Mouse (Mus musculus) cerebellum, postnatal 36 days (tissue): Measurements from ENCODE around the gene Hyou1.
"Not testable (repeated sequence)": the region's sequence is repeated elsewhere in the genome, so short reads cannot be mapped to it uniquely, and the experiment has no call there.

Experiments
- DNase-seq, 2 experiments: peaks; one replicate each; pipeline ENCODE4 v3.0.0; 2021 to 2022; ENCODE audit warnings: mixed read lengths in 2 of 2

The Hyou1 gene

GRCm38 (mm10) chr9:44352337-44352736 lies 27.0 kb upstream of the Hyou1 start:
- DNase-seq: no peak

DNA sequence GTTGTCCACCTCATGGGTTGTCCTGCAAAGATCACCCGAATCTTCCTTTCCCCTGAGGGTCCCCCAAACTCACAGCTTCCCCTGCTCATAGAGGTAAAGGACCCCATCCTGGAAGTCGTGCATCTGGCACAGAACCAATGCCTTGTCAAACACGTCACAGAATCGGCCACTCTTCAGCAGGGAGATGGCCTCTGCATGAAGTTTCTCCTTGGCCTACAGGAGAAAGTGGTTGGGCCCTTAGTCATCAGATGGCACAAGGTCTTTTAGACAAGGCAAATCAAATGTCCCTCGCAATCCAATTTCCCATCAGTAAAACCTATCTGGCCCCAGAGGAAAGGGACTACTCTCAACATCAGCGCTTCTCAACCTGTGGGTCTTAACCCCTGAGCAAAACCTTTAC lies 26.1 kb upstream of the Hyou1 start:
- DNase-seq: no peak

GRCm38 (mm10) chr9:44357207-44357606 lies 22.1 kb upstream of the Hyou1 start:
- no peak for DNase-seq

- peak; percentile 94 to 95 for DNase-seq
Observed at GRCm38 (mm10) chr9:44361190-44361917, 17.9 kb upstream of the Hyou1 start, which contains the start of gene Vps11. Gene Vps11, minus strand, starts transcription at chr9:44361670.

DNA sequence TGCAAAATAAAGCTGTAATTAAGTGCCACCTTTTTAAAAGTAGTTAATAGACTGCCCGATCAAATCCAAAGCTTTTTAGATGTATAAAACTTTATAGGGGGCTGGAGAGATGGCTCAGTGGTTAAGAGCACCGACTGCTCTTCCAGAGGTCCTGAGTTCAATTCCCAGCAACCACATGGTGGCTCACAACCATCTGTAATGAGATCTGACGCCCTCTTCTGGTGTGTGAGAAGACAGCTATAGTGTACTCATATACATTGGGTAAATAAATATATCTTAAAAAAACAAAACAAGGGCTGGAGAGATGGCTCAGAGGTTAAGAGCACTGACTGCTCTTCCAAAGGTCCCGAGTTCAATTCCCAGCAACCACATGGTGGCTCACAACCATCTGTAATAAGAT lies 17.4 kb upstream of the Hyou1 start:
- DNase-seq: not testable (repeated sequence)

- peak in 1 of 2 experiments; percentile 18 for DNase-seq
Observed at GRCm38 (mm10) chr9:44364480-44364879, 14.8 kb upstream of the Hyou1 start.

- DNase-seq: no peak
Observed at GRCm38 (mm10) chr9:44373386-44373785, 5.9 kb upstream of the Hyou1 start.

DNA sequence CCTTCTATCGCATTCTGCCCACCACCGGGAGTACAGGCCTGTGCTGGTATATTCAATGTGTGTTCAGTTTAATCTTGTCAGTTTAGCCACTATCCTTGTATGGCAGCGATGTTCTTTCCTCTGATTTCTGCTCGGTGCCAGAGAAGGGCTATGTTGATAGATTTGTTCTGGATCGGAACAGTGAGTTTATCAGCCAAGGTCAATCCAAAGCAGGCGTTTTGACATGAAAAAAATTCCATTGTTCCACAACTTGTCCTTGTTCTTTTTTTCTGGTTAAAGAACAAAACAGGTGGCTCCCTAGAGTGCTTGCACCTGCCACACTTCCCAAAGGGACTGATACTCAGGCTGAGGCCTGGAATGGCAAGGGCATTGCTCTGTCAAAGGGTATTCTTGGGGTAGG lies 3.1 kb upstream of the Hyou1 start:
- DNase-seq: no peak

DNA sequence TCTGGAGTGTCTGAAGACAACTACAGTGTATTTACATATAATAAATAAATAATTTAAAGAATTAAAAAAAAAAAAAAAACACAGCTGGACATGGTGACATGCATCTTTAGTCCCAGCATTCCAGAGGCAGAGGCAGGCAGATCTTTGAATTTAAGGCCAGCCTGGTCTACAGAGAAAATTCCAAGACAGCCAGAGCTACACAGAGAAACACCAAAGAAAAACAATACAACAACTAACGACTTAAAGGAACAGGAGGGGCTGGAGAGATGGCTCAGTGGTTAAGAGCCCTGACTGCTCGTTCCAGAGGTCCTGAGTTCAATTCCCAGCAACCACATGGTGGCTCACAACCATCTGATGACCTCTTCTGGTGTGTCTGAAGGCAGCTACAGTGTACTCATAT lies 2.0 kb upstream of the Hyou1 start:
- not testable (repeated sequence) for DNase-seq

DNA sequence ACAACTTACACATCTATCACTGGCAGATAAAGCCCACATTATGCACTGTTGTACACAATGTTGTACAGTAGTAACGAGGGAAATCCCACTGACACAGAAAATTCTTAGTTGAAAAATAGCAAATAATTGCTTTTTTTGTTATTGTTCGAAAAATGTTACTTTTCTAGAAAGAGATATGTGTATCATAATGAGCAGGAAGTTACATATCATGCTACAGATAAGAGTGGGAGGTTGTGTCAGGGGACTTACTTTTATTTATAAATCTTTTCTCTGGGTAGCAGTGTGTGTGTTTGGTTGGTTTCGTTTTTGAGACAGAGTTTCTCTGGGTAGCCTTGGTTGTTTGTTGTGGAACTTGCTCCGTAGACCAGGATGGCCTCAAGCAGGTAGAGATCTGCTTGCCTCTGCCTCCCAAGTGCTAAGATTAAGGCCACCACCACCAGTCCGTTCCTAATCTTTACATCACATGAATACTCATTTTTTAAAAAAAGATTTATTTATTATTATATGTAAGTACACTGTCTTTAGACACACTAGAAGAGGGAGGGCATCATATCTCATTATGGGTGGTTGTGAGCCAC lies 1.0 kb upstream of the Hyou1 start:
- DNase-seq: no peak

GRCm38 (mm10) chr9:44379862-44380261 lies 572 bp downstream of the Hyou1 start:
- peak in 1 of 2 experiments; percentile 25 for DNase-seq

DNA sequence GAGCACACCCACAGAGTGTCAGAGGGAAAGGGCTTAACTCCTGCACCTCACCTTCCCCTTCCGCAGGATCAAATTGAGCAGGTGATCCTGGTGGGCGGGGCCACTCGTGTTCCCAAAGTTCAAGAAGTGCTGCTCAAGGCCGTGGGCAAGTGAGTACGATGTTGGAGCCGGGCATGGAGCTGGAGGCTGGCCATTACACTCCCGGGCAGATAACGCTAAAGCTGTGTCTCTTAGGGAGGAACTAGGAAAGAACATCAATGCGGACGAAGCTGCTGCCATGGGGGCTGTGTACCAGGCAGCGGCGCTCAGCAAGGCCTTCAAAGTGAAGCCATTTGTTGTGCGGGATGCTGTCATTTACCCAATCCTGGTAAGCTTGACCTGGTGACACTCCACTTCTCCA lies 5.3 kb downstream of the Hyou1 start:
- DNase-seq: no peak

DNA sequence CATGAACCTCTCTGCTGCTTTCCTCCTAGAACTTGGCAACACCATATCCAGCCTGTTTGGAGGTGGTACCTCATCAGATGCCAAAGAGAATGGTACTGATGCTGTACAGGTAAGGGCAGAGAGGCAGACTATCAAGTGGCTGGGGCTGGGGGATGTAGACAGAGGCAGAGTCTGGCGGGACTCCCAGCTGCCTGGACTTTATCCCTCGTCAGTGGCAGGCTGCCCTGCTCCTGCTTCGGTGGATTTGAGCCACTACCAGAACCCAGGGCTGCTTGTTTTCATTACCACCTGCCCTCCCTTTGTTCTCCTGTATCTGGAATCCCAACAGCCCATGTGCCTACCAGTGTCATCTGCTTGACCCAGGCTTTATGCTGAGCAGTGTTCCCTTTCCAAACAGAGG lies 7.9 kb downstream of the Hyou1 start:
- no peak for DNase-seq

- DNase-seq: peak; percentile 76
Observed at GRCm38 (mm10) chr9:44389273-44389672, 10.0 kb downstream of the Hyou1 start.

DNA sequence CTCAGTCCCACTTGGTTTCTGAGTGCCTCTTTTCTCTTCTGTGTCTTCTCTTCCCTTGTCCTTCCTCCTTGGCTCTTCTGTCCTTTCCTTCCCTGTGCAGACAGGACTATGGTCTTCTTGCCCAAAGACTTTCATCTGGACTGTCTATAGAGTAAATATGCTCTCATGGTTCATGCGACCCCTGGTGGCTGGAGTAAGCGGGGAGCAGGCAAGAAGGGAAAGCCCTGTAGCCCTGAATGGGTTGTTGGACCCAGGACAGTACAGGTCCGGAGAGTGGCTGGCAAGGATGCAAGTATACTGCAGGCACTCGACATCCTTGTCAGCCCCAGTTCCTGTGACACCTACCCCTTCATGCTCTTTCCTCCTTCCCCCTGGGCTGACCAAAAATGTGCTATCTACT lies 12.2 kb downstream of the Hyou1 start:
- DNase-seq: peak; percentile 76 to 78

GRCm38 (mm10) chr9:44396684-44397411 lies 17.6 kb downstream of the Hyou1 start, which contains the start of gene Slc37a4:
Gene Slc37a4, plus strand, starts transcription at chr9:44396852.
- peak; percentile 94 to 96 for DNase-seq

DNA sequence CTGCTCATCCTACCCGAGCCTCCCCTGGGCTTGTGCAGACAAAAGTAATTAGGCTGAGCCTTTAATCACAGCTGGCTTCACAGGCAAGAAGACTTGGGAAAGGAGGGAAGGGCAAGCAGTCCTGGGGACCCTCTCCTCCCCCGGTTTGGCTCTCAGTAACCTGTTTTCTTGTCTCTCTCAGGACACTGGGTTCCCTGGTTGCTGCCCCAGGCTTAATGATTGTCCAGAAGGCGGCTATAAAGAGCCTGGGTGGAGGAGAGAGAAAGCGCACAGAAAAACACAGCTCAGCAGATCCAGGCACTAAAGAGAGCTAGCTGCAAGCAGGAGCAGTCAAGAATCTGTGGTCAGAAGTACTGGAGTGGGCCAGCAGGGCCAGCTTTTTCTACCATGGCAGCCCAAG lies 18.8 kb downstream of the Hyou1 start:
- no peak for DNase-seq

GRCm38 (mm10) chr9:44398551-44398950 lies 19.3 kb downstream of the Hyou1 start:
- DNase-seq: no peak

DNA sequence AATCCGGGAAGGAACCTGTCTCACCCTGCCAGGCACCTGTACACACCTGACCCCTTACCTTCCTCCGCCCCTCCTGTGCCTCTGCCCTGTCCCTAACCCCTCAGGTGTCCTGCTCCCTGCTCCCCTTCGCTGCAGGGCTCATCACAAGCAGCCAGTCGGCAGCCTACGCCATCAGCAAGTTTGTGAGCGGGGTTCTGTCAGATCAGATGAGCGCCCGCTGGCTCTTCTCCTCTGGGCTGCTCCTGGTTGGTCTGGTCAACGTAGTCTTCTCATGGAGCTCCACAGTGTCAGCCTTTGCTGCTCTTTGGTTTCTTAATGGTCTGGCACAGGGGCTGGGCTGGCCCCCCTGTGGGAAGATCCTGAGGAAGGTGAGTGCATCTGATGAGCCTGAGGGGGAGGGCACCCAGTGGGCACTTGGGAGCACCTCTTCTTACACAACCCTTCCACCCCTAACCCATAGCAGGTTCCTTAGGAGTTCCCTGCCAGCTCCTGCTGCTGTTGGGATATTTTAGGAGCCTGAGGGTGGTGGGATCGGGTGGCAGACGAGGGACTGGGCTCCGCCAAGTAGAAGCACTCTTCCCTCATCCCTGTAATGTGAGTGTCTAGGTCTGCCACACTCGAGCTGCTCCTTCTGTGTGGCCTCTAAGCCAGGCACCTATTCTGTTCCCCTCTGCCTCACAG lies 20.0 kb downstream of the Hyou1 start:
- no peak for DNase-seq

DNA sequence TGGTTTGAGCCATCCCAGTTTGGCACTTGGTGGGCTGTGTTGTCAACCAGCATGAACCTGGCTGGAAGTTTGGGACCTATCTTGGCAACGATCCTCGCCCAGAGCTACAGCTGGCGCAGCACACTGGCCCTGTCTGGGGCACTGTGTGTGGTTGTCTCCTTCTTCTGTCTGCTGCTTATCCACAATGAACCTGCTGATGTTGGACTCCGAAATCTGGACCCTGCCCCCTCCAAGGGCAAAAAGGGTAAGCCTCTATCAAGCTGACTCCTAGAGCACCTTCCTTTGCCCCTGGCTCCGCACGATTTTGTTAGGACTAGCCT lies 20.5 kb downstream of the Hyou1 start:
- DNase-seq: no peak

DNA sequence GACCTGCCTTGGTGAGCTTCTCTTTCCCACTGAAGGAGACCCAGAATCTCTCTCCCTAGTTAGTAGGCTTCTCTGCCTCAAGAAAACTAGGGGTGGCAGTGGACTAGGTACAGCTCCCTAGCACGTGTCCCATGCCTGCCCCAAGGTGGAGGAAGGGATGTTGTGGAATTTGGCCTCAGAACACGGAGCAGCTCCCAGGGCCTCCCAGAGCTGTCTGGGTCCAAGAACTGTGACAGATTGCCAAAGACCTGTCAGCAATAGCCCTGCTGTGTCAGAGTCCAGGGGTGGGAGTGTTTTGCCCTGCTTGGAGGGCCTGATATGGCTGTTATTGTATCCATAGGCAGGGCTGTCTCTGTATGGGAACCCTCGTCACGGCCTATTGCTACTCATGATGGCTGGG lies 21.8 kb downstream of the Hyou1 start:
- DNase-seq: no peak

DNA sequence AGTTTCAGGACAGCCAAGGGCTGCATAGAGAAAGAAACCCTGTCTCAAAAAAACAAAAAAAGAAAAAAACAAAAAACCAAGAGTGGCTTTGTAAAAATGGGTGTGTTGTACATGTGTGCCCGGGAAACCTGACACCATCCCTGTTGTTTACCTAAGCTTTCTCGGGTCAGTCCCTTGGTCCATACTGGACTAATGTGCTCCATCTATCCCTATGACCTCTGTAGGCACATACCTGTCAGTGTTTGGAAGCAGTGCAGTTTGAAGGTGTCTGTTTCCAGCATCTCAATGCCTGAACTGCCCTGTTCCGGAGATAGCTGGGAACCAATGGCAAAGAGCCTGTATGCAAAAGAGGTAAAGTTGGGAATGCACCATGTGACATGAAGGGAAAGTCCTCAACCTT lies 25.7 kb downstream of the Hyou1 start:
- DNase-seq: no peak
